Mouse (Mus musculus): Measurements from ENCODE around the gene Olfr777. TPM values are rescaled to one million over a fixed set of nuclear protein-coding genes. Genes with fewer than 3 reads are reported as not detected.

Gene Olfr777
- polyA plus RNA-seq (2015; fragmentation: Nextera tagmentation; extraction: Ambion mirVana): not detected in 2 replicates

DNA sequence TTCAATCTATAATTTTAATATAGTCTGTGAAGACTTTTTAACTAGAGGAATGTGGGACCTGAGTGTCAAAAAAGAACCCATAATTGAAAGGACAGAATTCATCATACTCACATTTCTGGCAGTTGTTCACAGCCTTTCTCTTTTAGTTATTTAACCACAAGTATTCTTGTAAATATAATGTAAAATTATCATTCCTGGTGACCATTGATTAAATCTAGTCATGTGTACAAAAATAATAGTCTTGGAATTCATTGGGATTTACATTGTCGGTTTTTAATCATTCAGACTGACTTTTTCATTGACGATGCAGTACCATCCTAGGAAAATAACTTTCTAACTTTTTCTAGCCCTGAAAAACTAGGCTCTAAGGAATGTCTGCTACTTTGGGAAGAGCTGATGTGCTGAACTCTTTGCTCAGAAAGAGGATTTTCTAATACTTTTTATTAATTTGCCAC lies at the start of gene Olfr777:
Gene Olfr777 (minus strand): TSS at position 405 of the 455 bp plus-strand sequence.

DNA sequence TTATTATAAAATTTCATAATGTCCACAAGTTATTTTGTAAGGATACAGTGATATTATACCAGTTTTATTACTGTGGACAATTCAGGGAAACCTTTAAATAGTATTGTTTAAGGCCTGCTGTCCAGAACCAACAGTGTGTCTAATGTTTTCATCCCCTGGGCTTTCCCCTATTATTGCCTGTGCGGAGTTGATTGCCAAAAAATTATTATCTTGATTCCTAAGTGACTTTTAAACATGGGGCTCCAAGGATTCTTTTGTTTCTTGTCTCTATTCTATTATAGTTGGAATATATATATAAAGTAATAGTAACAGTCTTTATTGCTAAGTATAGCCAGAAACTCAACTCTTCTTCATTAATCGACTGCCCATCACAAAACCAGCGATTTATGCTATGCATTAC lies 46.5 kb upstream of the Olfr777 start, which contains the start of gene Olfr780:
Gene Olfr780 (plus strand): TSS at position 301 of the 400 bp plus-strand sequence.

DNA sequence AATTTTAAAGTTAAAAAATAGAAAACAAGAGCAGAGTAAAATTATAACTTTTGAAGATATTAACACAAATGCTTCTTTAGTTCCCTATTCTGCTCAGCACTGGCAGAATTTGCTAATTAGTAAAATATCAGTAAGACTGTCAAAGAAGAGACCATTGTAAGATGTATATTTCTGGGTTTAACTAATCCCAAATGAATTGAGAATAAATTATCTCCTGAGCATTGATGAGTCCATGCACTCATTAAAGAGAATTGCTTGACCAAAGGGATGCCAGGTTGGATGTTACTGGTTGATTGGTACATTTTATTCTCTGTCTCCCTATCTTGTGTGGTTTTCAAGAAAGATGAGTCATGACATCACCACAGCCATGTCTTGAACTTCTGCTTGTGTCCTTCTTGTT lies 12.5 kb downstream of the Olfr777 start, which contains the start of gene Olfr776:
Gene Olfr776 (plus strand): TSS at position 301 of the 400 bp plus-strand sequence.

DNA sequence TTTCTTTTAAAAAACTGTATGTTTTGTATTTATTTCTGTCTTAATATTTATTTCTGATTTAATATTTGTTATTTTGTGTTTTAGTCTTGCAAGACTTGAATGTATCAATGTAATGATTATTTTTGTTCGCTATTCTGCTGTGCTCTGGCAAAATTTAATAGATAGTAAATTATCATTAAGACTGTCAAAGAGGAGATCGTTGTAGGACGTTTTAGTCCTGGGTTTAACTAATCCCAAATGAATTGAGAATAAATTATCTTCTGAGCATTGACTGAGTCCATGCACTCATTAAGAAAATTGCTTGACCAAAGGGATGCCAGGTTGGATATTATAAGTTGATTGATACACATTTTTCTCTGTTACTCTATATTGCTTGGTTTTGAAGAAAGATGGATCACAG lies 23.2 kb downstream of the Olfr777 start, which contains the start of gene Olfr775:
Gene Olfr775 (plus strand): TSS at position 301 of the 400 bp plus-strand sequence.

GRCm38 (mm10) chr10:129235904-129236303 lies 35.4 kb downstream of the Olfr777 start, which contains the start of gene Olfr774:
TSS of gene Olfr774 (plus strand) at chr10:129236204.

Other genes starting within 250 kb of the Olfr777 start
- gene Olfr764-ps1, start 231.6 kb downstream of the Olfr777 start, polyA plus RNA-seq (2015; fragmentation: Nextera tagmentation; extraction: Ambion mirVana): not detected in 2 replicates
- not detected in 2 replicates for gene Olfr765, start 221.5 kb downstream of the Olfr777 start, polyA plus RNA-seq (2015; fragmentation: Nextera tagmentation; extraction: Ambion mirVana)
- gene Olfr766-ps1, start 202.5 kb downstream of the Olfr777 start, polyA plus RNA-seq (2015; fragmentation: Nextera tagmentation; extraction: Ambion mirVana): not detected in 2 replicates
- gene Olfr767, start 188.6 kb downstream of the Olfr777 start, polyA plus RNA-seq (2015; fragmentation: Nextera tagmentation; extraction: Ambion mirVana): not detected in 2 replicates
- gene Olfr768, start 172.1 kb downstream of the Olfr777 start, polyA plus RNA-seq (2015; fragmentation: Nextera tagmentation; extraction: Ambion mirVana): not detected in 2 replicates
- not detected in 2 replicates for gene Olfr769, start 153.6 kb downstream of the Olfr777 start, polyA plus RNA-seq (2015; fragmentation: Nextera tagmentation; extraction: Ambion mirVana)
- not detected in 2 replicates for gene Olfr770, start 132.5 kb downstream of the Olfr777 start, polyA plus RNA-seq (2015; fragmentation: Nextera tagmentation; extraction: Ambion mirVana)
- gene Olfr771, start 106.7 kb downstream of the Olfr777 start, polyA plus RNA-seq (2015; fragmentation: Nextera tagmentation; extraction: Ambion mirVana): not detected in 2 replicates
- not detected in 2 replicates for gene Olfr772, start 93.6 kb downstream of the Olfr777 start, polyA plus RNA-seq (2015; fragmentation: Nextera tagmentation; extraction: Ambion mirVana)
- gene Olfr773, start 84.1 kb downstream of the Olfr777 start, polyA plus RNA-seq (2015; fragmentation: Nextera tagmentation; extraction: Ambion mirVana): not detected in 2 replicates
- gene Olfr774, start 35.3 kb downstream of the Olfr777 start, polyA plus RNA-seq (2015; fragmentation: Nextera tagmentation; extraction: Ambion mirVana): not detected in 2 replicates
- gene Olfr775, start 23.1 kb downstream of the Olfr777 start, polyA plus RNA-seq (2015; fragmentation: Nextera tagmentation; extraction: Ambion mirVana): not detected in 2 replicates
- not detected in 2 replicates for gene Olfr776, start 12.4 kb downstream of the Olfr777 start, polyA plus RNA-seq (2015; fragmentation: Nextera tagmentation; extraction: Ambion mirVana)
- gene Olfr780, start 46.6 kb upstream of the Olfr777 start, polyA plus RNA-seq (2015; fragmentation: Nextera tagmentation; extraction: Ambion mirVana): not detected in 2 replicates
- not detected in 2 replicates for gene Olfr781, start 57.4 kb upstream of the Olfr777 start, polyA plus RNA-seq (2015; fragmentation: Nextera tagmentation; extraction: Ambion mirVana)
- not detected in 2 replicates for gene Olfr782, start 77.4 kb upstream of the Olfr777 start, polyA plus RNA-seq (2015; fragmentation: Nextera tagmentation; extraction: Ambion mirVana)
- not detected in 2 replicates for gene Olfr784, start 112.6 kb upstream of the Olfr777 start, polyA plus RNA-seq (2015; fragmentation: Nextera tagmentation; extraction: Ambion mirVana)
- not detected in 2 replicates for gene Olfr785, start 133.9 kb upstream of the Olfr777 start, polyA plus RNA-seq (2015; fragmentation: Nextera tagmentation; extraction: Ambion mirVana)
- not detected in 2 replicates for gene Olfr786, start 155.8 kb upstream of the Olfr777 start, polyA plus RNA-seq (2015; fragmentation: Nextera tagmentation; extraction: Ambion mirVana)
- gene Olfr787, start 190.4 kb upstream of the Olfr777 start, polyA plus RNA-seq (2015; fragmentation: Nextera tagmentation; extraction: Ambion mirVana): not detected in 2 replicates
- gene Olfr788, start 199.5 kb upstream of the Olfr777 start, polyA plus RNA-seq (2015; fragmentation: Nextera tagmentation; extraction: Ambion mirVana): not detected in 2 replicates
- gene Olfr789, start 213.3 kb upstream of the Olfr777 start, polyA plus RNA-seq (2015; fragmentation: Nextera tagmentation; extraction: Ambion mirVana): not detected in 2 replicates
- gene Olfr790, start 227.0 kb upstream of the Olfr777 start, polyA plus RNA-seq (2015; fragmentation: Nextera tagmentation; extraction: Ambion mirVana): not detected in 2 replicates

All from urinary bladder, postnatal 0 days (tissue).